Mouse (Mus musculus) limb, embryonic 14.5 days (tissue): Measurements from ENCODE around the gene Sdhaf3. TPM values are rescaled to one million over a fixed set of nuclear protein-coding genes. Genes with fewer than 3 reads are reported as not detected.

Experiments used
- ATAC-seq: fragments of 200-750 bp; cut with Nextera tagmentation; 2 replicates; pipeline ENCODE4 v1.8.0; 2017; ENCODE audit warnings: low read depth, moderate number of reproducible peaks, moderate TSS enrichment; ENCODE audit not compliant: low FRiP score
- DNase-seq: peaks from one replicate; pipeline ENCODE4 v3.0.0-alpha.2; 2015; ENCODE audit warnings: low spot score
- H3K27ac ChIP-seq: fragments of 300-500 bp; sonication (generic); replicated peaks from 2 replicates; pipeline ENCODE4 v1.5.1; 2014; ENCODE audit warnings: low read depth, mild to moderate bottlenecking, low read length, moderate library complexity, mixed read lengths
- H3K27me3 ChIP-seq: fragments of 300-500 bp; sonication (generic); 2 replicates; pipeline ENCODE4 v1.6.1; 2014; ENCODE audit warnings: low read length, mixed read lengths; ENCODE audit not compliant: control insufficient read depth, insufficient read depth
- H3K36me3 ChIP-seq: fragments of 300-500 bp; sonication (generic); 2 replicates; pipeline ENCODE4 v1.6.1; 2014; ENCODE audit warnings: mild to moderate bottlenecking, low read length, moderate library complexity, mixed read lengths; ENCODE audit not compliant: control insufficient read depth, insufficient read depth
- H3K4me1 ChIP-seq: fragments of 300-500 bp; sonication (generic); 2 replicates; pipeline ENCODE4 v1.6.1; 2014; ENCODE audit warnings: antibody characterized with exemption, low read length, mixed read lengths; ENCODE audit not compliant: control insufficient read depth, insufficient read depth
- H3K4me2 ChIP-seq: fragments of 300-500 bp; sonication (generic); replicated peaks from 2 replicates; pipeline ENCODE4 v1.6.1; 2014; ENCODE audit warnings: low read depth, mild to moderate bottlenecking, low read length, moderate library complexity; ENCODE audit not compliant: severe bottlenecking
- H3K4me3 ChIP-seq: fragments of 300-500 bp; sonication (generic); replicated peaks from 2 replicates; pipeline ENCODE4 v1.5.1; 2014; ENCODE audit warnings: low read length
- H3K9ac ChIP-seq: fragments of 300-500 bp; sonication (generic); 2 replicates; pipeline ENCODE4 v1.6.1; 2014; ENCODE audit warnings: mild to moderate bottlenecking, low read depth, low read length, moderate library complexity; ENCODE audit not compliant: severe bottlenecking
- H3K9me3 ChIP-seq: fragments of 300-500 bp; sonication (generic); 2 replicates; pipeline ENCODE4 v1.6.1; 2016; ENCODE audit warnings: low read length; ENCODE audit not compliant: control insufficient read depth
- POLR2A ChIP-seq: fragments of 200-500 bp; IDR thresholded peaks from 2 replicates; pipeline ENCODE4 v1.8.0; 2012; ENCODE audit warnings: inconsistent platforms, mild to moderate bottlenecking, moderate library complexity, borderline replicate concordance; ENCODE audit not compliant: insufficient read depth, insufficient read length; ENCODE audit errors: extremely low read depth
- WGBS: fragments of 180-500 bp; shearing (Covaris S2); extraction: QIAGEN DNeasy Blood & Tissue Kit; methylation state at CpG from one replicate; pipeline ENCODE4 v1.1.7; 2014; 5-methylcytosine and 5-hydroxymethylcytosine counted together
- polyA plus RNA-seq, 2 experiments: library from polyadenylated mRNA; depleted of rRNA in 1 of 2; stranded (reverse) in 1 of 2; unstranded in 1 of 2; fragments of >200 nt; fragmentation: Nextera tagmentation in 1 of 2; extraction: Ambion mirVana in 1 of 2; gene quantifications; 2 replicates each; pipeline versions ENCODE4 v1.2.1 to v1.2.3; 2012 to 2014

Gene Sdhaf3
- polyA plus RNA-seq, 2 experiments = 2.9 to 5.9 TPM

GRCm38 (mm10) chr6:7085506-7085905 lies 129.7 kb downstream of the Sdhaf3 start:
- WGBS = 85% methylated on average over 2 of the region's 2 CpGs
- no peaks in the 10 kb centered on the region for H3K9me3 ChIP-seq
- H3K27me3 ChIP-seq = no peaks in the 10 kb centered on the region
- H3K4me3 ChIP-seq = no peak overlapping the region
- no peak overlapping the region for H3K9ac ChIP-seq
- DNase-seq (no peak), ATAC-seq (no peak)
- H3K27ac ChIP-seq = no peak overlapping the region
- no peak for TF ChIP-seq POLR2A
- no peaks in the 10 kb centered on the region for H3K36me3 ChIP-seq
- no peak overlapping the region for H3K4me2 ChIP-seq
- H3K4me1 ChIP-seq = no peaks in the 10 kb centered on the region

DNA sequence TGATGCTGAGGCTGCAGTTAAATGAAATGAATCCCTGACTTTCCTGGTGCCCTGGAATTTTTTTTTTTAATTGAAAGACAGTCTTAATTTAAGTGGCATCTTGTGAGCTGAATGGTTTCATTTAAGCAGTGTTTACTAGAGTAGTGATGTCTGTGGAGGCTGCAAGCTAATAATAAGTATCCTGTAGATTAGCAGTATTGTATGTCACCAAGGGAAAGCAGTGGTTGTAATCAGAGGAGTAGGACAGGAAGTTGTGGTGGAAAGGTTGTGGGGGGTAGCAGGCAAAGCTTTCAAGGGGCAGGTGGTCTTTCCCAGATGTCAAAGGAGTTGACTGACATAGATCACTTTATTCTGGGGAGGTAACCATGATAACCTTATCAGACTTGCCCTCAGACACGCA lies 136.3 kb downstream of the Sdhaf3 start:
- Histone ChIP-seq H3K4me1 (0 out of 2 replicates have a peak, but pooled peaks cover 4% of the 10 kb centered on the region), H3K36me3 (no peaks in the 10 kb centered on the region), H3K4me2 (no peak overlapping the region), H3K9ac (no peak overlapping the region), H3K4me3 (no peak overlapping the region), H3K27ac (no peak overlapping the region), H3K27me3 (no peaks in the 10 kb centered on the region), H3K9me3 (no peaks in the 10 kb centered on the region)
- DNase-seq (no peak), ATAC-seq (no peak)
- WGBS = 69% methylated on average over 1 of the region's 1 CpGs
- TF ChIP-seq POLR2A = no peak

Other genes with a start within 250 kb of the Sdhaf3 start
- 6.8 and 7.4 TPM in 2 replicates for gene Dlx6, start 92.7 kb upstream of the Sdhaf3 start, polyA plus RNA-seq (2012; rRNA removed)
- 1.00 and 1.8 TPM in 2 replicates for gene Dlx6, start 92.7 kb upstream of the Sdhaf3 start, polyA plus RNA-seq (2014; fragmentation: Nextera tagmentation; extraction: Ambion mirVana)
- 18.8 and 20.8 TPM in 2 replicates for gene Dlx5, start 73.9 kb upstream of the Sdhaf3 start, polyA plus RNA-seq (2012; rRNA removed)
- gene Dlx5, start 73.9 kb upstream of the Sdhaf3 start, polyA plus RNA-seq (2014; fragmentation: Nextera tagmentation; extraction: Ambion mirVana) = 35.1 and 35.7 TPM in 2 replicates